Mouse (Mus musculus): Measurements from ENCODE around the gene Wdfy2.

GRCm38 (mm10) chr14:62795719-62796118 is 41.8 kb upstream of the Wdfy2 start:
- TF ChIP-seq POLR2A (IDR thresholded peaks at IDR 0.05; ENCODE audit: insufficient read depth, low read length) (no peak), CTCF (IDR thresholded peaks at IDR 0.05; ENCODE audit: low read depth, low read length) (no peak)

Measured in ES-Bruce4 (cell line).